Mouse (Mus musculus) intestine, postnatal 0 days (tissue): ENCODE results near the gene Emc10. TPM values are rescaled to one million over a fixed set of nuclear protein-coding genes. Genes with fewer than 3 reads are reported as not detected.

ENCODE experiments used
- ATAC-seq: fragments of 200-750 bp; cut with Nextera tagmentation; 2 replicates; pipeline ENCODE4 v1.8.0; 2017; ENCODE audit warnings: mild to moderate bottlenecking, moderate TSS enrichment, moderate library complexity
- H3K27ac ChIP-seq: fragments of 300-500 bp; sonication (generic); 2 replicates; pipeline ENCODE4 v1.5.1; 2014; ENCODE audit warnings: mild to moderate bottlenecking, low read depth, low read length, moderate library complexity
- H3K27me3 ChIP-seq: fragments of 300-500 bp; sonication (generic); replicated peaks from 2 replicates; pipeline ENCODE4 v1.6.1; 2014; ENCODE audit warnings: low read length, mixed read lengths; ENCODE audit not compliant: control insufficient read depth, insufficient read depth
- H3K36me3 ChIP-seq: fragments of 300-500 bp; sonication (generic); 2 replicates; pipeline ENCODE4 v1.6.1; 2014; ENCODE audit warnings: mild to moderate bottlenecking, moderate library complexity; ENCODE audit not compliant: control insufficient read depth, insufficient read depth
- H3K4me1 ChIP-seq: fragments of 300-500 bp; sonication (generic); replicated peaks from 2 replicates; pipeline ENCODE4 v1.6.1; 2014; ENCODE audit warnings: antibody characterized with exemption, low read length, mixed read lengths; ENCODE audit not compliant: control insufficient read depth, insufficient read depth
- H3K4me2 ChIP-seq: fragments of 300-500 bp; sonication (generic); replicated peaks from 2 replicates; pipeline ENCODE4 v1.6.1; 2014; ENCODE audit warnings: low read depth, mild to moderate bottlenecking, moderate library complexity
- H3K4me3 ChIP-seq: fragments of 300-500 bp; sonication (generic); 2 replicates; pipeline ENCODE4 v1.5.1; 2014; ENCODE audit warnings: low read depth, low read length
- H3K9ac ChIP-seq: fragments of 300-500 bp; sonication (generic); 2 replicates; pipeline ENCODE4 v1.6.1; 2014; ENCODE audit warnings: mild to moderate bottlenecking, low read depth, low read length
- H3K9me3 ChIP-seq: fragments of 300-500 bp; sonication (generic); 2 replicates; pipeline ENCODE4 v1.6.1; 2016; ENCODE audit warnings: mixed run types; ENCODE audit not compliant: control insufficient read depth
- CTCF ChIP-seq: sonication (generic); IDR thresholded peaks from 2 replicates; pipeline ENCODE4 v1.5.1; 2016; ENCODE audit warnings: low read depth, mild to moderate bottlenecking, control low read depth, antibody characterized with exemption, moderate library complexity
- WGBS: fragments of 180-500 bp; shearing (Covaris S2); extraction: QIAGEN DNeasy Blood & Tissue Kit; methylation state at CpG from one replicate; pipeline ENCODE4 v1.1.7; 2014; 5-methylcytosine and 5-hydroxymethylcytosine counted together
- microRNA-seq: library from miRNA; unstranded; fragments of <30 nt; microRNA quantifications from one replicate; pipeline ENCODE4, GENCODE M21; 2016
- polyA plus RNA-seq: library from polyadenylated mRNA; unstranded; fragments of >200 nt; fragmentation: Nextera tagmentation; extraction: Ambion mirVana; gene quantifications from 2 replicates; pipeline ENCODE4 v1.2.1, GENCODE M21; 2015

Emc10 gene
- polyA plus RNA-seq, 1 experiment from 2014 or later = 74.8 TPM

GRCm38 (mm10) chr7:44440479-44440878, 55.9 kb downstream of the Emc10 start:
- Histone ChIP-seq H3K36me3 (no peaks in the 10 kb centered on the region), H3K27me3 (peaks cover 54% of the 10 kb centered on the region), H3K27ac (no peak overlapping the region), H3K4me2 (no peak overlapping the region), H3K9me3 (no peaks in the 10 kb centered on the region), H3K4me1 (no peaks in the 10 kb centered on the region), H3K4me3 (no peak overlapping the region), H3K9ac (no peak overlapping the region)
- ATAC-seq = no peak
- WGBS = 83% methylated on average over 1 of the region's 1 CpGs
- TF ChIP-seq CTCF = no peak

Small RNAs within 50 kb of the gene (microRNA-seq; reads per million reads assigned to microRNA genes)
- gene Mir7052 = not detected
- gene Mir7053 = not detected

Other genes starting within 250 kb of the Emc10 start
- 0.65 and 1.1 TPM in 2 replicates for gene 1700028J19Rik, start 249.8 kb downstream of the Emc10 start, polyA plus RNA-seq
- gene 2410002F23Rik, start 249.8 kb downstream of the Emc10 start, polyA plus RNA-seq = 40.3 and 42.3 TPM in 2 replicates
- not detected in 2 replicates for gene Acp4, start 239.2 kb downstream of the Emc10 start, polyA plus RNA-seq
- gene Gm15517, start 235.1 kb downstream of the Emc10 start, polyA plus RNA-seq = not detected in 2 replicates
- 3.5 and 3.8 TPM in 2 replicates for gene Clec11a, start 189.6 kb downstream of the Emc10 start, polyA plus RNA-seq
- gene Shank1, start 186.3 kb downstream of the Emc10 start, polyA plus RNA-seq = 0.39 and 0.44 TPM in 2 replicates
- gene Syt3, start 112.4 kb downstream of the Emc10 start, polyA plus RNA-seq = 0.55 and 0.58 TPM in 2 replicates
- gene 1700008O03Rik, start 110.7 kb downstream of the Emc10 start, polyA plus RNA-seq = 0.51 and 0.60 TPM in 2 replicates
- gene Lrrc4b, start 67.5 kb downstream of the Emc10 start, polyA plus RNA-seq = 0.35 and 0.54 TPM in 2 replicates
- gene Aspdh, start 31.1 kb downstream of the Emc10 start, polyA plus RNA-seq = 1.5 and 1.7 TPM in 2 replicates
- 28.6 and 30.3 TPM in 2 replicates for gene Josd2, start 28.5 kb downstream of the Emc10 start, polyA plus RNA-seq
- gene Fam71e1, start 52 bp upstream of the Emc10 start, polyA plus RNA-seq = 4.4 and 5.2 TPM in 2 replicates
- gene Mybpc2, start 28.1 kb upstream of the Emc10 start, polyA plus RNA-seq = 0.13 and 0.18 TPM in 2 replicates
- gene Spib, start 35.5 kb upstream of the Emc10 start, polyA plus RNA-seq = 0.17 and 0.33 TPM in 2 replicates
- 16.8 and 18.3 TPM in 2 replicates for gene Pold1, start 52.3 kb upstream of the Emc10 start, polyA plus RNA-seq
- gene Nr1h2, start 57.4 kb upstream of the Emc10 start, polyA plus RNA-seq = 71.3 and 73.9 TPM in 2 replicates
- 0.99 and 1.1 TPM in 2 replicates for gene Napsa, start 75.9 kb upstream of the Emc10 start, polyA plus RNA-seq
- 0.20 TPM in 2 replicates for gene Kcnc3, start 94.1 kb upstream of the Emc10 start, polyA plus RNA-seq
- 114 and 141 TPM in 2 replicates for gene Myh14, start 174.3 kb upstream of the Emc10 start, polyA plus RNA-seq
- gene Izumo2, start 212.2 kb upstream of the Emc10 start, polyA plus RNA-seq = not detected in 2 replicates